Mouse (Mus musculus): ENCODE measurements around the gene Dph2.

Gene Dph2

GRCm38 (mm10) chr4:117908834-117909453 lies 17.1 kb upstream of the Dph2 start:
- peak in 1 of 2 experiments; percentile 15 for DNase-seq

GRCm38 (mm10) chr4:117906196-117906595 lies 14.4 kb upstream of the Dph2 start:
- peak in 1 of 2 experiments; percentile 31 for DNase-seq

GRCm38 (mm10) chr4:117904761-117905160 lies 12.9 kb upstream of the Dph2 start:
- no peak for DNase-seq

- no peak for DNase-seq
These were observed 12.3 kb upstream of the Dph2 start for GRCm38 (mm10) chr4:117904094-117904493.

GRCm38 (mm10) chr4:117898111-117898510 lies 6.3 kb upstream of the Dph2 start:
- no peak for DNase-seq

GRCm38 (mm10) chr4:117896031-117896430 lies 4.2 kb upstream of the Dph2 start:
- DNase-seq = peak; percentile 71 to 78

- DNase-seq = no peak
These were observed 3.5 kb upstream of the Dph2 start for GRCm38 (mm10) chr4:117895339-117895738.

- DNase-seq = peak in 1 of 2 experiments; percentile 57
These were observed 2.8 kb upstream of the Dph2 start for GRCm38 (mm10) chr4:117894601-117895000.

- no peak for DNase-seq
These were observed 1.5 kb upstream of the Dph2 start for GRCm38 (mm10) chr4:117893376-117893775.

- DNase-seq = no peak
These were observed 1.1 kb downstream of the Dph2 start for GRCm38 (mm10) chr4:117890750-117891149.

- DNase-seq = no peak
These were observed 1.8 kb downstream of the Dph2 start for GRCm38 (mm10) chr4:117890031-117890430.

- DNase-seq = no peak
These were observed 2.4 kb downstream of the Dph2 start for GRCm38 (mm10) chr4:117889471-117889870.

GRCm38 (mm10) chr4:117887920-117888319 lies 3.9 kb downstream of the Dph2 start:
- no peak for DNase-seq

- DNase-seq = peak; percentile 96 to 97
These were observed 4.7 kb downstream of the Dph2 start, which contains the start of gene Atp6v0b for GRCm38 (mm10) chr4:117887133-117887532. Gene Atp6v0b, minus strand, starts transcription at chr4:117887333.

GRCm38 (mm10) chr4:117886644-117887043 lies 5.2 kb downstream of the Dph2 start:
- peak in 1 of 2 experiments; percentile 30 for DNase-seq

GRCm38 (mm10) chr4:117885994-117886393 lies 5.8 kb downstream of the Dph2 start:
- DNase-seq = no peak

GRCm38 (mm10) chr4:117885093-117885492 lies 6.7 kb downstream of the Dph2 start:
- no peak for DNase-seq

GRCm38 (mm10) chr4:117884146-117884545 lies 7.7 kb downstream of the Dph2 start:
- no peak for DNase-seq

GRCm38 (mm10) chr4:117882701-117883691 lies 8.8 kb downstream of the Dph2 start, which contains the start of gene B4galt2:
Gene B4galt2, minus strand, starts transcription at chr4:117883487.
- DNase-seq = peak; percentile 56 to 74

- DNase-seq = no peak
These were observed 13.1 kb downstream of the Dph2 start for GRCm38 (mm10) chr4:117878703-117879102.

- no peak for DNase-seq
These were observed 13.5 kb downstream of the Dph2 start for GRCm38 (mm10) chr4:117878301-117878700.

- no peak for DNase-seq
These were observed 18.2 kb downstream of the Dph2 start for GRCm38 (mm10) chr4:117873615-117874014.

- no peak for DNase-seq
These were observed 19.4 kb downstream of the Dph2 start, which contains the start of gene Ccdc24 for GRCm38 (mm10) chr4:117872471-117872886. Gene Ccdc24, minus strand, starts transcription at chr4:117872557.
